Mouse (Mus musculus) myocyte (in vitro differentiated cells): ENCODE results near the gene Gm28038. TPM values are rescaled to one million over a fixed set of nuclear protein-coding genes. Genes with fewer than 3 reads are reported as not detected.

Experiments
- H3K27me3 ChIP-seq: one replicate; pipeline ENCODE4 v1.6.1; 2011; ENCODE audit not compliant: control insufficient read depth, insufficient read depth, insufficient read length
- H3K36me3 ChIP-seq: one replicate; pipeline ENCODE4 v1.6.1; 2011; ENCODE audit not compliant: control insufficient read depth, insufficient read depth
- H3K4me2 ChIP-seq: one replicate; pipeline ENCODE4 v1.6.1; 2011; ENCODE audit warnings: low read depth, control low read depth
- H3K4me3 ChIP-seq: one replicate; pipeline ENCODE4 v1.5.1; 2011; ENCODE audit warnings: mild to moderate bottlenecking, control low read depth, moderate library complexity
- H3K79me2 ChIP-seq: one replicate; pipeline ENCODE4 v1.6.1; 2011; ENCODE audit not compliant: control insufficient read depth, insufficient read depth
- H3ac ChIP-seq: one replicate; pipeline ENCODE4 v1.6.1; 2011; ENCODE audit not compliant: control insufficient read depth, insufficient read length
- CEBPB ChIP-seq: IDR thresholded peaks from 2 replicates; pipeline ENCODE4 v1.6.1; 2011; ENCODE audit warnings: mild to moderate bottlenecking, moderate library complexity; ENCODE audit not compliant: poor library complexity, insufficient read depth, severe bottlenecking
- E2F4 ChIP-seq: IDR thresholded peaks from one replicate; pipeline ENCODE4 v1.6.1; 2011; ENCODE audit warnings: mild to moderate bottlenecking, control low read depth, moderate library complexity; ENCODE audit not compliant: insufficient read depth
- MAX ChIP-seq: IDR thresholded peaks from one replicate; pipeline ENCODE4 v1.6.1; 2011; ENCODE audit warnings: low read depth, mild to moderate bottlenecking, control low read depth
- MYOD1 ChIP-seq, 3 experiments: IDR thresholded peaks; one replicate each; pipeline ENCODE4 v1.6.1; 2011; ENCODE audit warnings: control low read depth in 2 of 3, low read depth in 2 of 3, mild to moderate bottlenecking in 2 of 3, moderate library complexity in 1 of 3; ENCODE audit not compliant: insufficient read length in 2 of 3, control insufficient read depth in 1 of 3
- MYOG ChIP-seq, 3 experiments: IDR thresholded peaks; one replicate each; pipeline ENCODE4 v1.6.1; 2011; ENCODE audit warnings: control low read depth in 2 of 3, low read depth in 2 of 3, mild to moderate bottlenecking in 2 of 3; ENCODE audit not compliant: insufficient read length in 2 of 3, control insufficient read depth in 1 of 3, insufficient read depth in 1 of 3
- POLR2A ChIP-seq: IDR thresholded peaks from one replicate; pipeline ENCODE4 v1.6.1; 2011; ENCODE audit warnings: low read depth, mild to moderate bottlenecking, control low read depth, moderate library complexity; ENCODE audit not compliant: insufficient read length
- POLR2AphosphoS2 ChIP-seq: IDR thresholded peaks from one replicate; pipeline ENCODE4 v1.6.1; 2011; ENCODE audit warnings: low read depth, control low read depth; ENCODE audit not compliant: insufficient read length
- REST ChIP-seq: IDR thresholded peaks from one replicate; pipeline ENCODE4 v1.6.1; 2011; ENCODE audit warnings: mild to moderate bottlenecking, control low read depth, moderate library complexity; ENCODE audit not compliant: insufficient read depth, insufficient read length
- SRF ChIP-seq: IDR thresholded peaks from one replicate; pipeline ENCODE4 v1.6.1; 2011; ENCODE audit warnings: low read depth; ENCODE audit not compliant: control insufficient read depth, insufficient read length
- TCF12 ChIP-seq: IDR thresholded peaks from one replicate; pipeline ENCODE4 v1.6.1; 2011; ENCODE audit warnings: mild to moderate bottlenecking, control low read depth; ENCODE audit not compliant: poor library complexity, insufficient read depth, severe bottlenecking
- TCF3 ChIP-seq: IDR thresholded peaks from one replicate; pipeline ENCODE4 v1.6.1; 2011; ENCODE audit warnings: low read depth, control low read depth; ENCODE audit not compliant: insufficient read length
- USF1 ChIP-seq: IDR thresholded peaks from one replicate; pipeline ENCODE4 v1.6.1; 2011; ENCODE audit warnings: low read depth, mild to moderate bottlenecking, control low read depth, moderate library complexity
- polyA plus RNA-seq: library from polyadenylated mRNA; unstranded; fragments of >200 nt; fragmentation: generic; extraction: Trizol; gene quantifications from one replicate; pipeline ENCODE4 v1.2.1, GENCODE M21; 2012; ENCODE audit warnings: missing spikeins

Gene Gm28038
- polyA plus RNA-seq, 1 experiment, result not detected

DNA sequence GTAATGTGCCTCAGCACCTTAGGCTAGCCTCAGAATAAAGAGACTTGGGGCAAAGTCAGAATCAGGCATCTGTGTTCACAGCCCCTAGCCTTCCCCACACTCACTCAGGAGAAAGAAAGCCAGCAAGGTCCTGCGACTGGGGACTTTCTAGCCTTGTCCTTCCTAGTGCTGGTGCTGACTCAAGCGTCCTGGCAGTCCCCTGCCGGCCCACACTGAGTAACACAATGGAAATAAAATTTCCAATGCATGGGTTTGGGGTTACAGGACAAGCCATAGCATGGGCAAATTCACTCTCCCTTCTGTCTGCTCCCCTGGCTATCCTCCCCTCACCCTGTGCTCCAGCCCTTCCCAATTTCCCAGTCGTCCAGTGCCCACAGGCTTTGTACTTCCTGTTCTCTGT, 12.5 kb upstream of the Gm28038 start:
- Histone ChIP-seq H3K4me3 (no peak overlapping the region), H3K4me2 (no peak overlapping the region), H3K27me3 (no peaks in the 10 kb centered on the region), H3K79me2 (no peaks in the 10 kb centered on the region), H3K36me3 (peaks cover 18% of the 10 kb centered on the region), H3ac (no peak overlapping the region)
- no peak for TF ChIP-seq CEBPB
- TF ChIP-seq POLR2AphosphoS2, result no peak
- TF ChIP-seq REST, result no peak
- no peak for TF ChIP-seq TCF12
- no peak for TF ChIP-seq TCF3
- TF ChIP-seq POLR2A, result no peak
- TF ChIP-seq SRF, result no peak
- TF ChIP-seq MAX, result no peak
- TF ChIP-seq MYOD1 (IDR thresholded peaks at IDR 0.05; ENCODE audit: control insufficient read depth in 1 of 3, insufficient read length in 2 of 3, low read depth in 2 of 3), result no peak
- TF ChIP-seq E2F4, result no peak
- no peak for TF ChIP-seq MYOG (IDR thresholded peaks at IDR 0.05; ENCODE audit: control insufficient read depth in 1 of 3, insufficient read depth in 1 of 3, insufficient read length in 2 of 3, low read depth in 2 of 3)
- no peak for TF ChIP-seq USF1

DNA sequence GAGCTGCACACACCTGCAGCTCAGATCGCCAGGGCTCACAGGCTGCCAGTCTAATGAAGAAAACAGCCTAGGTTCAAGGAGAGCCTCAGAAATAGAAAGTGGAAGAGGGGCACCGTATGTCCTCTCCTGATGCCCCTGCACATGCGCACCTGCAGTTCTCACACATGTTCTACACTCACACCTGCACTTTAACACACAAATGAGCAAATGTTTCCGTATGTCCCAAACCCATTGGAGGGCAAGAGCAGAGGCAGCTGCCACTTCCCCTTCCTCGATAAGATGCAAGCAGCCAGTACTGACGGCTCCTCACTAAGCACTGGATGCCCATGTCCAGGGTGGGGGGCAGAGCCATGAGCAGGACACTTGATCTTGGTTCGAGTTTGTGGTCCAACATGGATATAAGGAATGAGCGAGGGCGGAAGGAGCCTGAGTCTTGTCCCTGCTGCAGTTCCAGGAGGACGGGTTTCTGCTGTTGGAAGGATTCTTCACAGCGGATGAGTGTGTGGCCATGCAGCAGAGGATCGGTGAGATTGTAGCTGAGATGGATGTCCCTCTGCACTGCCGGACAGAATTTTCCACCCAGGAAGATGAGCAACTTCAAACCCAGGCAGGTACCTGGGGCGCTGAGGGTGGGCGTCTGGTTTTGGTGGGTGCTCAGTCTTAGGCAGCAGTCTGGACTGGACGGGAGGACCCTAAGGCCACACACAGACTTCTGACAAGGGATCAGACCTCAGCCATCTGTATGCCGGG, 11.4 kb upstream of the Gm28038 start:
- H3K79me2 ChIP-seq, result no peaks in the 10 kb centered on the region
- H3K4me3 ChIP-seq, result no peak overlapping the region
- peaks cover 8% of the 10 kb centered on the region for H3K36me3 ChIP-seq
- peak overlapping the region; percentile 56 for H3K4me2 ChIP-seq
- TF ChIP-seq MYOD1 (IDR thresholded peaks at IDR 0.05; ENCODE audit: control insufficient read depth in 1 of 3, insufficient read length in 2 of 3, low read depth in 2 of 3) (no peak), SRF (no peak), REST (no peak), TCF3 (no peak), MAX (no peak), USF1 (no peak), TCF12 (no peak), POLR2A (no peak), E2F4 (no peak), POLR2AphosphoS2 (no peak), MYOG (IDR thresholded peaks at IDR 0.05; ENCODE audit: control insufficient read depth in 1 of 3, insufficient read depth in 1 of 3, insufficient read length in 2 of 3, low read depth in 2 of 3) (no peak), CEBPB (no peak)
- H3K27me3 ChIP-seq, result no peaks in the 10 kb centered on the region
- H3ac ChIP-seq, result no peak overlapping the region

DNA sequence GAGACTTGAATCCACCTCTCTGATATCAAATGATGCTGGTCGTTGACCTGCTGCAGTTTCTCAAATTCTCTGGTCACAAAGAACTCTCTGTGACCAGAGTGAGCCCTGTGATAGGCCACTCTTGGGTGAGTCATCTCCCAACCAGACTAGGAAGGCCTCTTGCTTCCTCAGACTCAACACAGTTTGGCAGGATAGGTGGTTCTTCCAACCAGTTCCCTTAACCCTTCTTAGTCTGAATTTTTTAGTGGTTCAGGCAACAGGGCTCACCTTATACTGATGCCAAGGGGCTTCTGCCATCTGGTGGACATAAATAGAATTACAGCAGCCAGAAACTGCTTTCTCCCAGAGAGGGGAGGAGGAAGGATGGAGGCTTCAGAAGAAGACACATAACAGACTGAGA, 10.7 kb upstream of the Gm28038 start:
- TF ChIP-seq MYOD1 (IDR thresholded peaks at IDR 0.05; ENCODE audit: control insufficient read depth in 1 of 3, insufficient read length in 2 of 3, low read depth in 2 of 3), result no peak
- no peak for TF ChIP-seq SRF
- TF ChIP-seq MAX, result no peak
- TF ChIP-seq POLR2A, result no peak
- TF ChIP-seq E2F4, result no peak
- TF ChIP-seq TCF12, result no peak
- no peak for TF ChIP-seq REST
- no peak for TF ChIP-seq USF1
- H3K27me3 ChIP-seq, result no peaks in the 10 kb centered on the region
- H3K4me3 ChIP-seq, result no peak overlapping the region
- H3K36me3 ChIP-seq, result peaks cover under 1% of the 10 kb centered on the region
- peak overlapping the region; percentile 56 for H3K4me2 ChIP-seq
- H3K79me2 ChIP-seq, result no peaks in the 10 kb centered on the region
- H3ac ChIP-seq, result no peak overlapping the region

DNA sequence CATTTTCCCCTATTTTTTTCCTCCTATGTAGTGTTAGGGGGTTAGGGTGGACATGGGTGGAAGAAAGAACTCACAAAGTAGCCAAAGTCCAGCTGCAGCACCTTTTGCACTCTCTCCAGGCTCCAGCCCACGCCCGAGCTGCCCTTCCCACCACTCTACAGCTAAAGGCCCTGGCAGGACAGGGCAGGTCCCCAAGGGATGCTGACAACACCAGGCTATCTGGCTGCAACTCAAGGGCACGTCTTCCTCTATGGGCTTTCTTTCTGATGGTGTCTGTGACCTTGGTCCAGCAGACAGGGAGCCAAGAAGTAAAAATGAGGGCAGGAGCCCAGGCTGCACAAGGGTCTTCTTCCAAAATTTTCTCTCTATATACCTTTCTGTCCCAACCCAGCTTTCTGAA, 808 bp downstream of the Gm28038 start:
- H3K4me2 ChIP-seq, result no peak overlapping the region
- TF ChIP-seq POLR2AphosphoS2 (peak; percentile 30), TCF12 (no peak)

DNA sequence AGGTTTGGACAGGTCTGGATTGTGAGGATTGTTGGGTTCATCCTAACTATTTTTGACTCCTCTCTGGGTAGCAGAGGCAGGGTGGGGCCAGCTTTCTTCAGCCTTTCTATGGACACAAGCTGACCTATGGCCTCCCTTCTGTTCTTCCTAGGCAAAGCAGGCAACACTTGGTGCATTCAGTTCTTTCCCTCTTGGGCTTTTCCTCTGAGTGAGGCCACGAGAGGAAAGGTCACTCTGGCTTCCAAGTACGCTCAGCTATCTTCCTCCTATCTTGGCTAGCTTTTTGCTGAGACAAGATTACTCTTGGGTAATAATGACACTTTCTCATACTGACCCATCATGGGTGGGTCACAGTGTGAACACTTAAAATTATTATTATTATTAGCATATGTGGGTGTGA, 2.4 kb downstream of the Gm28038 start:
- Histone ChIP-seq H3K4me2 (no peak overlapping the region), H3K36me3 (no peaks in the 10 kb centered on the region), H3K27me3 (no peaks in the 10 kb centered on the region), H3K4me3 (no peak overlapping the region), H3ac (no peak overlapping the region), H3K79me2 (peaks cover 36% of the 10 kb centered on the region)
- TF ChIP-seq POLR2AphosphoS2, result peak; percentile 15
- no peak for TF ChIP-seq USF1

More for the DNA sequence above, 808 bp downstream of the Gm28038 start:
- Histone ChIP-seq H3K79me2 (peaks cover 21% of the 10 kb centered on the region), H3K4me3 (no peak overlapping the region), H3ac (no peak overlapping the region), H3K36me3 (no peaks in the 10 kb centered on the region), H3K27me3 (no peaks in the 10 kb centered on the region)
